Mouse (Mus musculus) erythroblast, embryonic 14.5 days (primary cell): ENCODE data around the gene Thnsl2.

Experiments used
- GATA1 ChIP-seq: IDR thresholded peaks from 2 replicates; pipeline ENCODE4 v1.6.1; 2012; ENCODE audit warnings: low read length, inconsistent platforms, mixed read lengths
- TAL1 ChIP-seq: IDR thresholded peaks from 3 replicates; pipeline ENCODE4 v1.6.1; 2012; ENCODE audit warnings: low read length, inconsistent platforms, mixed read lengths

- no peak for TF ChIP-seq GATA1
- no peak for TF ChIP-seq TAL1
These were observed 48.1 kb downstream of the Thnsl2 start for GRCm38 (mm10) chr6:71096126-71096525.
